8 mouse cellular contexts compared by ENCODE assay signal in the genomic region with DNA sequence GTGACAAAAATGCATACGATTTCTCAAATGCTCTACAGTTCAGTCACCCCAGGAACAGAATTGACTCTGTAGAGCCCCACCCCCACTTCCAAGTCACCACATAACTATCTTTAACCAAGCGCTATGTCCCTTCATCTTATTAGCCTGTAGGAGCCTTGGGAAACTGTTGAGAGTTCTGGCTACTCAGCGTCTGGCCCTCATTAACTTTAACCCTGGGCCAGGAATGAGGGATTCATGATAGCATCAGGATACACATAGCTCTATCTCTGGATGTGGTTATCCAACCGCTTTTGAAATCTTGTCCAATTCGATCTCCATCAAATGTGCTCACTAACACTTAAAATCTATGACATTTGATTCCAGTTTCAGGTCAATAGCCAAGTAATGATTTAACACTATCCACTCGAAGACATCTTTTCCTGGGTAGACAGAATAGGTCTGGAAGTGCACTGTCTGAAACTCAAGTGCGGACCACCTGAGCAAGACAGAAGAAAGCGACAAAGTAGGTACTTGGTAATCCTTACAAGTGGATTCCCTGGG. TPM values are rescaled to one million over a fixed set of nuclear protein-coding genes. Genes with fewer than 3 reads are reported as not detected.
DNase-seq lines count a peak whose midpoint lies in the region; ATAC-seq lines count a peak whose summit lies in the region.

No protein-coding gene starts in this region.

- WGBS in kidney, embryonic 16.5 days, result 45% methylated on average over 8 of the region's 8 CpGs
- WGBS in embryonic facial prominence, embryonic 10.5 days, result 41% methylated on average over 8 of the region's 8 CpGs
- WGBS in hindbrain, embryonic 14.5 days, result 53% methylated on average over 8 of the region's 8 CpGs
- 43% methylated on average over 8 of the region's 8 CpGs for WGBS in midbrain, embryonic 16.5 days

- ATAC-seq in kidney, embryonic 16.5 days (ENCODE audit: low FRiP score, low TSS enrichment), result no peak
- no peak for ATAC-seq in hindbrain, embryonic 14.5 days (ENCODE audit: low FRiP score)
- no peak for ATAC-seq in midbrain, embryonic 16.5 days
- no peak for ATAC-seq in erythroblast, adult 5-6 weeks (replicated peaks; ENCODE audit: low FRiP score, poor library complexity, severe bottlenecking)

- H3K4me2 ChIP-seq in kidney, embryonic 16.5 days (replicated peaks; ENCODE audit: low read depth, low read length), result peak overlapping the region; percentile 86
- peak overlapping the region; percentile 86 for H3K4me2 ChIP-seq in hindbrain, embryonic 14.5 days (replicated peaks)
- peak overlapping the region; percentile 81 for H3K4me2 ChIP-seq in midbrain, embryonic 16.5 days (ENCODE audit: low read length)

- H3K9me3 ChIP-seq in kidney, embryonic 16.5 days (ENCODE audit: low read length), result no peaks in the 10 kb centered on the region
- H3K9me3 ChIP-seq in embryonic facial prominence, embryonic 10.5 days, result no peaks in the 10 kb centered on the region
- H3K9me3 ChIP-seq in hindbrain, embryonic 14.5 days (ENCODE audit: control insufficient read depth, low read length), result no peaks in the 10 kb centered on the region
- no peaks in the 10 kb centered on the region for H3K9me3 ChIP-seq in midbrain, embryonic 16.5 days (replicated peaks; ENCODE audit: control insufficient read depth, low read length, poor library complexity, severe bottlenecking)

- peaks cover 50% of the 10 kb centered on the region for H3K4me1 ChIP-seq in kidney, embryonic 16.5 days (ENCODE audit: insufficient read depth, low read length)
- peaks cover 44% of the 10 kb centered on the region for H3K4me1 ChIP-seq in embryonic facial prominence, embryonic 10.5 days
- H3K4me1 ChIP-seq in hindbrain, embryonic 14.5 days (replicated peaks; ENCODE audit: control insufficient read depth, insufficient read depth, low read length), result peaks cover 31% of the 10 kb centered on the region
- H3K4me1 ChIP-seq in midbrain, embryonic 16.5 days (ENCODE audit: control insufficient read depth, insufficient read depth, low read length), result peaks cover 34% of the 10 kb centered on the region

- peak overlapping the region; percentile 80 for H3K4me3 ChIP-seq in kidney, embryonic 16.5 days (ENCODE audit: low read length)
- peak overlapping the region; percentile 83 for H3K4me3 ChIP-seq in embryonic facial prominence, embryonic 10.5 days
- H3K4me3 ChIP-seq in hindbrain, embryonic 14.5 days (replicated peaks; ENCODE audit: low read length), result peak overlapping the region; percentile 86
- peak overlapping the region; percentile 91 for H3K4me3 ChIP-seq in midbrain, embryonic 16.5 days (ENCODE audit: low read depth, low read length)

- H3K27me3 ChIP-seq in kidney, embryonic 16.5 days (ENCODE audit: insufficient read depth, low read length), result 0 out of 2 replicates have a peak, but pooled peaks cover 4% of the 10 kb centered on the region
- peaks cover 37% of the 10 kb centered on the region for H3K27me3 ChIP-seq in embryonic facial prominence, embryonic 10.5 days (replicated peaks; ENCODE audit: low read depth, poor library complexity, severe bottlenecking)
- 0 out of 2 replicates have a peak, but pooled peaks cover 14% of the 10 kb centered on the region for H3K27me3 ChIP-seq in hindbrain, embryonic 14.5 days (ENCODE audit: control insufficient read depth, insufficient read depth, low read length)
- 0 out of 2 replicates have a peak, but pooled peaks cover 3% of the 10 kb centered on the region for H3K27me3 ChIP-seq in midbrain, embryonic 16.5 days (ENCODE audit: control insufficient read depth, insufficient read depth, low read depth, low read length)

- no peak for DNase-seq in kidney, adult 8-10 months
- peak; percentile 34 for DNase-seq in embryonic facial prominence, embryonic 10.5 days (ENCODE audit: low spot score)
- no peak for DNase-seq in hindbrain, embryonic 14.5 days (ENCODE audit: low spot score)
- no peak for DNase-seq in spleen, adult 12 weeks (ENCODE audit: low spot score)
- no peak for DNase-seq in gastrocnemius, postnatal 4 days (ENCODE audit: low spot score in 2 of 2)

- peak overlapping the region; percentile 94 for H3K9ac ChIP-seq in kidney, embryonic 16.5 days (replicated peaks; ENCODE audit: low read length)
- H3K9ac ChIP-seq in hindbrain, embryonic 14.5 days, result peak overlapping the region; percentile 82
- H3K9ac ChIP-seq in midbrain, embryonic 16.5 days (ENCODE audit: low read depth, low read length), result peak overlapping the region; percentile 98

- no peaks in the 10 kb centered on the region for H3K36me3 ChIP-seq in kidney, embryonic 16.5 days (ENCODE audit: insufficient read depth, low read length)
- H3K36me3 ChIP-seq in embryonic facial prominence, embryonic 10.5 days (replicated peaks), result no peaks in the 10 kb centered on the region
- no peaks in the 10 kb centered on the region for H3K36me3 ChIP-seq in hindbrain, embryonic 14.5 days (replicated peaks; ENCODE audit: control insufficient read depth, insufficient read depth)
- H3K36me3 ChIP-seq in midbrain, embryonic 16.5 days (ENCODE audit: control insufficient read depth, insufficient read depth, low read length), result no peaks in the 10 kb centered on the region

- no peak overlapping the region for H3K27ac ChIP-seq in kidney, embryonic 16.5 days (ENCODE audit: low read length)
- no peak overlapping the region for H3K27ac ChIP-seq in embryonic facial prominence, embryonic 10.5 days (replicated peaks)
- H3K27ac ChIP-seq in hindbrain, embryonic 14.5 days, result no peak overlapping the region
- H3K27ac ChIP-seq in midbrain, embryonic 16.5 days (ENCODE audit: low read length), result peak overlapping the region; percentile 93

RNA-seq across cellular contexts. Expression of gene Slco3a1, which starts 1.4 kb away (rescaled TPM):
- 20.8 and 24.9 TPM in 2 replicates for polyA plus RNA-seq in kidney, embryonic 16.5 days (2015; fragmentation: Nextera tagmentation; extraction: Ambion mirVana)
- polyA plus RNA-seq in embryonic facial prominence, embryonic 10.5 days (2016; fragmentation: Nextera tagmentation; extraction: Ambion mirVana), result 7.4 and 7.9 TPM in 2 replicates
- 14.6 and 17.2 TPM in 2 replicates for polyA plus RNA-seq in hindbrain, embryonic 14.5 days (2014; fragmentation: Nextera tagmentation; extraction: Ambion mirVana)
- 26.3 and 27.2 TPM in 2 replicates for polyA plus RNA-seq in midbrain, embryonic 16.5 days (2015; fragmentation: Nextera tagmentation; extraction: Ambion mirVana)
- 10 to 100 TPM; 30.0 to 30.2 TPM for total RNA-seq in gastrocnemius, postnatal 4 days (2021)
- total RNA-seq in erythroblast, adult 5-6 weeks (2015; ENCODE audit: low replicate concordance), result 4.4 and 7.3 TPM in 2 replicates
- total RNA-seq in erythroblast, adult 5-6 weeks (2017; ENCODE audit: low replicate concordance), result 3.2 and 3.3 TPM in 2 replicates
